Mouse (Mus musculus) heart, postnatal 0 days (tissue): ENCODE data around the gene Tnfsf9.

ENCODE experiments used
- CTCF ChIP-seq: IDR thresholded peaks from 2 replicates; pipeline ENCODE4 v1.5.1; 2016; ENCODE audit warnings: antibody characterized with exemption, control low read depth, low read depth
- EP300 ChIP-seq: IDR thresholded peaks from 2 replicates; pipeline ENCODE4 v1.6.1; 2016; ENCODE audit warnings: antibody characterized with exemption, low read depth

- TF ChIP-seq CTCF (no peak), EP300 (no peak)
Measured at GRCm38 (mm10) chr17:57148994-57149803, 44.1 kb downstream of the Tnfsf9 start, which contains the start of gene Cd70.
